Mouse (Mus musculus) ES-E14 (cell line): ENCODE results near the gene Selplg. TPM values are rescaled to one million over a fixed set of nuclear protein-coding genes. Genes with fewer than 3 reads are reported as not detected.

Source experiments
- DNase-seq: peaks from one replicate; pipeline ENCODE4 v3.0.0-alpha.2; 2013; ENCODE audit warnings: low read depth, low spot score
- H3K27ac ChIP-seq: 2 replicates; pipeline ENCODE4 v1.5.1; 2012; ENCODE audit warnings: low read depth, mild to moderate bottlenecking, low read length, moderate library complexity, mixed read lengths; ENCODE audit not compliant: poor library complexity, insufficient read depth, severe bottlenecking
- H3K36me3 ChIP-seq: 2 replicates; pipeline ENCODE4 v1.6.1; 2012; ENCODE audit warnings: mild to moderate bottlenecking, low read length, moderate library complexity, mixed read lengths; ENCODE audit not compliant: control insufficient read depth, poor library complexity, insufficient read depth, severe bottlenecking
- H3K4me1 ChIP-seq, 2 experiments: fragments of 150-350 bp in 1 of 2; sonication (generic) in 1 of 2; 2 replicates each; pipeline ENCODE4 v1.6.1; 2012; ENCODE audit warnings: low read length in 2 of 2, mild to moderate bottlenecking in 1 of 2, mixed read lengths in 1 of 2; ENCODE audit not compliant: control insufficient read depth in 2 of 2, insufficient read depth in 2 of 2, poor library complexity in 1 of 2
- H3K4me3 ChIP-seq, 2 experiments: fragments of 150-350 bp in 1 of 2; sonication (generic) in 1 of 2; 2 replicates each; pipeline ENCODE4 v1.5.1; 2012; ENCODE audit warnings: low read length in 2 of 2, low read depth in 1 of 2, mild to moderate bottlenecking in 1 of 2, mixed read lengths in 1 of 2; ENCODE audit not compliant: insufficient read depth in 1 of 2, poor library complexity in 1 of 2, severe bottlenecking in 1 of 2
- H3K9ac ChIP-seq: 2 replicates; pipeline ENCODE4 v1.6.1; 2012; ENCODE audit warnings: low read depth, mild to moderate bottlenecking, low read length, mixed read lengths; ENCODE audit not compliant: poor library complexity, insufficient read depth, severe bottlenecking
- H3K9me3 ChIP-seq: fragments of 150-350 bp; sonication (generic); 2 replicates; pipeline ENCODE4 v1.6.1; 2012; ENCODE audit warnings: low read depth, mild to moderate bottlenecking, low read length; ENCODE audit not compliant: control insufficient read depth, insufficient read depth
- CHD2 ChIP-seq: IDR thresholded peaks from 2 replicates; pipeline ENCODE4 v1.6.1; 2014; ENCODE audit warnings: mild to moderate bottlenecking, low read depth, low read length, inconsistent platforms
- HCFC1 ChIP-seq: IDR thresholded peaks from 2 replicates; pipeline ENCODE4 v1.6.1; 2012; ENCODE audit warnings: low read length, inconsistent platforms, borderline replicate concordance; ENCODE audit not compliant: insufficient read depth
- MAFK ChIP-seq: IDR thresholded peaks from 2 replicates; pipeline ENCODE4 v1.6.1; 2014; ENCODE audit warnings: mild to moderate bottlenecking, low read depth, low read length, inconsistent platforms; ENCODE audit not compliant: insufficient read depth
- ZC3H11A ChIP-seq: IDR thresholded peaks from 2 replicates; pipeline ENCODE4 v1.6.1; 2012; ENCODE audit warnings: low read depth, mild to moderate bottlenecking, inconsistent platforms, low read length, borderline replicate concordance
- ZNF384 ChIP-seq: IDR thresholded peaks from 2 replicates; pipeline ENCODE4 v1.6.1; 2012; ENCODE audit warnings: low read depth, low read length, inconsistent platforms
- in situ Hi-C, 2 experiments: fragments of 600-800 bp; cut with MboI; formaldehyde crosslinking; loops; one replicate each; pipeline ENCODE4 v1.15.1; 2025; ENCODE audit warnings: low sequenced_read_pairs in 2 of 2, inconsistent platforms in 1 of 2; ENCODE audit not compliant: unreplicated experiment in 2 of 2
- total RNA-seq: library from RNA; depleted of rRNA; stranded (reverse); fragments of 300-350 nt; gene quantifications from 2 replicates; pipeline ENCODE4 v1.2.3, GENCODE M21; 2012

The Selplg gene
- total RNA-seq, 1 experiment, result 0.31 TPM

GRCm38 (mm10) chr5:113871903-113872548 is 39.6 kb upstream of the Selplg start:
- no peak for DNase-seq
- no peak overlapping the region for H3K4me3 ChIP-seq
- H3K36me3 ChIP-seq, result peaks cover 15% of the 10 kb centered on the region; the same call in 1 of the 2 replicates
- in situ Hi-C loops, result no loop called here
- H3K4me1 ChIP-seq, result peaks cover 11 to 43% of the 10 kb centered on the region in 2 experiments
- TF ChIP-seq ZNF384 (no peak), ZC3H11A (no peak), MAFK (no peak), CHD2 (no peak), HCFC1 (no peak)
- H3K9me3 ChIP-seq, result no peaks in the 10 kb centered on the region
- peak overlapping the region; percentile 64; the same call in 1 of the 2 replicates for H3K27ac ChIP-seq
- no peak overlapping the region for H3K9ac ChIP-seq

DNA sequence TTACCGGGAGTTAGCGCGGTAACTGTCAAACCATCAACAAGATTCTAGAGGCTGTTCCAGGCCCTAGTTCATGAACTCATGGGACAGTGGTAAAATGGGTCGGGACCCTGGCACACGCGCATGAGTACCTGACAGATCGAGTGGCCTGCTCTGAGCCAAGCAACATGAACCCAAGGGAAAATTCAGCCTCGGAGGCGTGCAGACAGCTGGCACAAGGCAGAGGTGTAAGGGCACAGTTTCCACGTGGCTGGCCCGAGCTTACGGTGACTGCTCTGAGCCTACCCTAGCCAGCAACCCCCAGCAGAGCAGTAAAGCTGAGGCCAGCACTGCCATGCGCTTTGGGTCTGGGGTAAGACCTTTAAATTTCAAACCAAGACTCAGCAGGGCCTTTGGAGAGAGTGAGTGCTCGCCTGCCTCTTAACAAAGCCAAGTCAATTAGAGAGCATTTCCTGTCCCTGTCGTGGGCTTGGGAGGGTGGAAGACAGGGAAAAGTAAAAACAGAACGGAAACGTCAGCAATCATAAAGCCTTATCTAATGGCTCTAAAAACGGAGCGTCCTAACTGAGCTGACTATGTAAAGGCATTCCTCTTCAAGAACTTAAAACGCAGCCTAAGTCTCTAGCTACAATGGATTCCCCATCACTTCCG is 38.1 kb upstream of the Selplg start:
- Histone ChIP-seq H3K4me1 (peaks cover 11 to 39% of the 10 kb centered on the region in 2 experiments), H3K27ac (no peak overlapping the region), H3K9ac (no peak overlapping the region), H3K4me3 (no peak overlapping the region), H3K36me3 (peaks cover 16% of the 10 kb centered on the region; the same call in 1 of the 2 replicates), H3K9me3 (no peaks in the 10 kb centered on the region)
- TF ChIP-seq ZC3H11A (no peak), CHD2 (no peak), MAFK (no peak), ZNF384 (no peak), HCFC1 (no peak)
- in situ Hi-C loops, result no loop called here
- DNase-seq, result no peak

GRCm38 (mm10) chr5:113869132-113869531 is 36.7 kb upstream of the Selplg start:
- Histone ChIP-seq H3K9ac (no peak overlapping the region), H3K9me3 (no peaks in the 10 kb centered on the region), H3K36me3 (peaks cover 22% of the 10 kb centered on the region; the same call in 1 of the 2 replicates), H3K4me1 (peaks cover 11 to 38% of the 10 kb centered on the region in 2 experiments), H3K27ac (no peak overlapping the region), H3K4me3 (no peak overlapping the region)
- TF ChIP-seq MAFK (no peak), CHD2 (no peak), ZNF384 (no peak), HCFC1 (no peak), ZC3H11A (no peak)
- in situ Hi-C loops, result no loop called here
- DNase-seq, result no peak

- Histone ChIP-seq H3K27ac (no peak overlapping the region), H3K9ac (no peak overlapping the region), H3K36me3 (peaks cover 27% of the 10 kb centered on the region; the same call in 1 of the 2 replicates), H3K4me1 (peaks cover 3 to 11% of the 10 kb centered on the region in 2 experiments; a peak in 1 of 4 replicates), H3K9me3 (no peaks in the 10 kb centered on the region), H3K4me3 (no peak overlapping the region)
- in situ Hi-C loops, result no loop called here
- TF ChIP-seq CHD2 (no peak), ZC3H11A (no peak), HCFC1 (no peak), ZNF384 (no peak), MAFK (no peak)
- no peak for DNase-seq
These were observed 32.5 kb upstream of the Selplg start for GRCm38 (mm10) chr5:113864992-113865391.
